Mouse (Mus musculus): ENCODE data around the gene Nemp1. TPM values are rescaled to one million over a fixed set of nuclear protein-coding genes. Genes with fewer than 3 reads are reported as not detected.

Nemp1 gene
- total RNA-seq, 2 experiments from 2014 or later: 4.2 to 4.7 TPM

DNA sequence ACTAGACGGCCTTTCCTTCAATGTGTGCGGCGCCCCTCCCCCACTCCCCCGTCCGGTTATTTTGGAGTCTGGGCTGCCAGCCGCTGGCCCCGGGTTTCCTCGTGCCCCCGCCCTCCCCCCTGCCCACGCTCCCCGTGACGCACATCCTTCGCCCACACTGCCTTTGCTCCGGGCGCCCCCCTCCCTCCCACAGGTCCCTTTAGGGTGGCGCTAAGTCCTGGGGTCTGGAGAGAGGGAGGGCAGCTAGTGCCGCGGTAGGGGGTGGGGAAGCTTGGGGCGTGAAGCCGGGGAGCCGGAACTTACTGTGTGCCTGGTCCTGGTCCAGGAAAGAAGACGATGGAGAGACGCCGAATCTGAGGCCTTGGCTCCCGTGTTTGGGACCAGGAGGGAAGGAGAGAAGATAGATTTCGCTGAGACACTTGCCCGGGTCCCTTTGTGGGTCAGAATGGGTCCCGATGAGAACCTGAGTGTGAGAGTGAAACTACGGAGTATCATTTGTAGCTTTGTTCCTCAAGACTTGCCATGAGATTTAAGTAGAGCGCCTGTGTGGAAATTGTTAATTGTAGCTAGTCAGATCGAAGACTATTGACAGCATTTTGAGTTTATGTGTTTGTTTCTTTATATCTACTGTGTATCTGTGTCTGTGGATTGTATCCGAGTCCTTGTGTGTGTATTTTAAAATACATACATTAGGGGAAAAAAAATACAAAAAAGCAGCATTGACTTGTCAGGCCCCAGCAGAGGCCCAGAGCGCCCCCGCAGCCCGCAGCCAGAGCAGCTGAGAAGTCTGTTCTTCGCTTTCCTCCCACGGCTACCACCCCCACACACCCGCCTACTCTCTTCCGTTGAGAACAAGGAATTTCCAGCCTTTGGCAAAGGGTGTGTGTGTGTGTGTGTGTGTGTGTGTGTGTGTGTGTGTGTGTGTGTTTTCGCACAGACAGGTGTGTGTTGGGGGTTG, 1.7 kb downstream of the Nemp1 start, which contains the start of gene Nab2:
TSS of gene Nab2 (minus strand) at position 476 of the 958 bp plus-strand sequence.
- intact Hi-C loops (cut with DNase I): no loop called here

DNA sequence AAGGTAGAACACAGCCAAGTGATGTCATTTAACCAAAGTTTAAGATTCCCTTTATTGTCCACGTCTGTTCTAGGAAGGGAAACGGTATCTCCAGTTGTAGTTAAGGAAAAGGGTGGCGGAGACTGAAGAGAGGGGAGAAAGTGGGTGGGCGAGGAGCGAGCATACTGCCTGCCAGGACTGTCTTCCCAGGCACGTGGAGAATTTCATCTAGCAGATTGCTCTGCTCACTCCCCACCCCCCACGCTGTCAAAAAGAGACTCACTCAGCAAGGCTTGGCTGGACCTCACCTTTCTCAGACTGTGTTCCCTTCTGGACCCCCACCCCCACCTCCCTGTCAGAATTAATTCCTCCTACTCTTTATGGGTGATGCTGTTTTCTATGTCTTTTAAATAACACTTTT, 2.5 kb downstream of the Nemp1 start:
- peak in 1 of 2 experiments; percentile 40 for DNase-seq
- intact Hi-C loops (cut with DNase I): no loop called here

More for the DNA sequence above, 1.7 kb downstream of the Nemp1 start, which contains the start of gene Nab2:
- DNase-seq: peak; percentile 81 to 82

DNA sequence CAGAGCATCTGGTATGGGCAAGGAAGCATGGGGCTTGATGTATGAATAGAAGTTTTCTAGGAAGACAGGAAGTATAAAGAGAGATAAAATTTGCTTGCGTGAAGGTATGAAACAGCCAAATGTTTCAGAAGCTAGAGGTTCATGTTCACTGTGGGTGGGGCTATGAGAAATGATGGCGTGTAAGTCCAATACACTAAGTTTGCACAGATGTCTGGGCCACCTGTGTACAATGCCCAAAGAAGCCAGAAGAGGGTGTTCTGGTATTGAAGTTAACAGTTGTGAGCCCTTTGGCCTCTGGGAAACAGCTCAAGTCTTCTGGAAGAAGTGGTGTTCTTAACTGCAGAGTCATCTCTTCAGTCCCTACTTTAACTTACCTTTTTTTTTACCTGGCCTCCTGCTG, 3.5 kb downstream of the Nemp1 start:
- intact Hi-C loops (cut with DNase I): loop anchor here (2.0 kb wide), 1 partner anchor 27 kb away; the partner anchor contains the start of gene Stat6
- no peak for DNase-seq

DNA sequence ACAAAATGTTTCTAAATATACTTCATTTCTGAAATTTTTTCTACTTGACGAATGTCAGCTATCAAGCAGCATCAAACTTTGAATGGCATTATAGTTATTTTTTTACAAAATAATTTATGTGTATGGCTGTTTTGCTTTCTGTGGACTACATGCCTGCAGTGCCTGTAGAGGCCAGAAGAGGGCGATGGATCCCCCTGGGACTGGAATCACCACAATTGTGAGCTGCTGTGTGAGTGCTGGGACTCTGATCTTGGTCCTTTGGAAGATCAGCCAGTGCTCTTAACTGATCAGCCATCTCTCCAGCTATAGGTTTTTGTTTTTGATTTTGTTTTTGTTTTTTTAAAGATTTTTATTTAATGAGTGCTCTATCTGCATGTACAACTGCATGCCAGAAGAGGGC, 4.6 kb downstream of the Nemp1 start:
- intact Hi-C loops (cut with DNase I): loop anchor here (2.0 kb wide), 1 partner anchor 28 kb away; the partner anchor contains the start of gene Stat6
- DNase-seq: no peak

DNA sequence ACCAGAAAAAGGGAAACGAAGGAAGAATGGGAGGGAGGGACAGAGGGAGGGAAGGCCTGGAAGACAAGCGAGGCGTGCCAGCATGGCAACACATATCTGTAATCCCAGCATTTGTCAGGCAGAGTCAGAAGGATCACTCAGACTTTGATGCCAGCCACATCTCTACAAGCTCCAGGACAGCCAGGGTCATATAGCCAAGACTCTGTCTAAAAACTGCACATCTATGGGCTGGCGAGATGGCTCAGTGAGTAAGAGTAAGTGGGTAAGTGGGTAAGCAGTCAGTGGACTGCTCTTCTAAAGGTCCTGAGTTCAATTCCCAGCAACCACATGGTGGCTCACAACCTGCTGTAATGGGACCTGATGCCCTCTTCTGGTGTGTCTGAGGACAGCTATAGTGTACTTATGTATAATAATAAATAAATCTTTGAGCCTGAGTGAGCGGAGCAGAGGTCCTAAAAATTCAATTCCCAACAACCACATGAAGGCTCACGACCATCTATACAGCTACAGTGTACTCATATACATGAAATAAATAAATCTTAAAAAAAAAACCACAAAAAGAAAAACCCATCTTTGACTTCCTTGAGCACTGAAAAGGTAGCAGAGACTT, 7.5 kb downstream of the Nemp1 start:
- no peak for DNase-seq
- intact Hi-C loops (cut with DNase I): no loop called here

DNA sequence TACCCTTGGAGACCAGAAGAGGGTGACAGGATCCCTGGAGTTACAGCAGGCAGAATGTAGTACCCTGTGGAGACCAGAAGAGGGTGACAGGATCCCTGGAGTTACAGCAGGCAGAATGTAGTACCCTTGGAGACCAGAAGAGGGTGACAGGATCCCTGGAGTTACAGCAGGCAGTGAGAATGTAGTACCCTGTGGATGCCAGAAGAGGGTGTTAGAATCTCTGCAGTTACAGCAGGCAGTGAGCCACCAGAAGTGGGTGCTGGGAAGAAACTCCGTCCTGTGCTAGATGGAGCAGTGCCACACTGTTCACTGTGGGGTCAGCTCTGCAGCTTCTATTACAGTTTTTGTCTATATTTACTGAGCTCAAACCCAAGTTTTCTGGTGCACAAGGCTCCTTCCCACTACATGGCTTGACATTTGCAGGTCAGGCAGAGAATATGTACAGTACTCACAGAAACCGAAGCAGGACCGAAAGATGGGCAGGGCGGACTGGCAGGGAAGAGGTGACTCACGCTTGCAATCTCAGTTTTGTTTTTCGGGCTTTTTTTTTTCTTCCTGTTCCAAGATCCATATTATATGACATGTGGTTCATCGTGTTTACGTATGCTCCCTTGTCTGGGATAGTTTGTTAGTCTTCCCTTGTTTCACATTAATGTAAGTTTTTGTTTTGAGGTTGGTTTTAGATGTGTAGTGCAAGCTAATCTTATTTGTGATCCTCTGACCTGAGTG, 8.3 kb downstream of the Nemp1 start:
- intact Hi-C loops (cut with DNase I): loop anchor here (5.0 kb wide), 2 partner anchors 62 to 103 kb away; partner anchors contain the start of gene Zbtb39
- peak; percentile 87 to 93 for DNase-seq

DNA sequence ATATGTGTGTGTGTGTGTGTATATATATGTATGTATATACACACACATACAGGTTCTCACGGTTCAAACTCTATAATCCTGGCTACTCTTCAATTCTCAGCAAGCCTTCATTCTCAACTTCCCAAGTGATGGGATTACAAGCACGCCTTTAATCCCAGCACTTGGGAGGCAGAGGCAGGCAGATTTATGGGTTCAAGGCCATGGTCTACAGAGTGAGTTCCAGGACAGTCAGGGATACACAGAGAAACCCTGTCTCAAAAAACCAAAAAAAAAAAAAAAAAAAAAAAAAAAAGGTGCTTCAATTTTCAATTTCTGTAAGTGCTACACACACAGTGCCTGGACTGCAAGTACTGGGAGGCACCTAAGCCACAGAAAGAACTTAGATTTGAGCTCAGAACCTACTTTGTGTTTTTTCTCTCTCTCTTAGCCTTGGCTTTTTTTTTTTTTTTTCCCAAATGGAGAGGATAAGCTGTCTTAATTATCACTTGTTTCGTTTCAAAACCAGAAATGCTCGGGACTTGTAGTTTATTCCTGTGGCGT, 9.2 kb downstream of the Nemp1 start:
- intact Hi-C loops (cut with DNase I): loop anchor here (5.0 kb wide), 2 partner anchors 61 to 104 kb away; partner anchors contain the start of gene Zbtb39
- no peak for DNase-seq

DNA sequence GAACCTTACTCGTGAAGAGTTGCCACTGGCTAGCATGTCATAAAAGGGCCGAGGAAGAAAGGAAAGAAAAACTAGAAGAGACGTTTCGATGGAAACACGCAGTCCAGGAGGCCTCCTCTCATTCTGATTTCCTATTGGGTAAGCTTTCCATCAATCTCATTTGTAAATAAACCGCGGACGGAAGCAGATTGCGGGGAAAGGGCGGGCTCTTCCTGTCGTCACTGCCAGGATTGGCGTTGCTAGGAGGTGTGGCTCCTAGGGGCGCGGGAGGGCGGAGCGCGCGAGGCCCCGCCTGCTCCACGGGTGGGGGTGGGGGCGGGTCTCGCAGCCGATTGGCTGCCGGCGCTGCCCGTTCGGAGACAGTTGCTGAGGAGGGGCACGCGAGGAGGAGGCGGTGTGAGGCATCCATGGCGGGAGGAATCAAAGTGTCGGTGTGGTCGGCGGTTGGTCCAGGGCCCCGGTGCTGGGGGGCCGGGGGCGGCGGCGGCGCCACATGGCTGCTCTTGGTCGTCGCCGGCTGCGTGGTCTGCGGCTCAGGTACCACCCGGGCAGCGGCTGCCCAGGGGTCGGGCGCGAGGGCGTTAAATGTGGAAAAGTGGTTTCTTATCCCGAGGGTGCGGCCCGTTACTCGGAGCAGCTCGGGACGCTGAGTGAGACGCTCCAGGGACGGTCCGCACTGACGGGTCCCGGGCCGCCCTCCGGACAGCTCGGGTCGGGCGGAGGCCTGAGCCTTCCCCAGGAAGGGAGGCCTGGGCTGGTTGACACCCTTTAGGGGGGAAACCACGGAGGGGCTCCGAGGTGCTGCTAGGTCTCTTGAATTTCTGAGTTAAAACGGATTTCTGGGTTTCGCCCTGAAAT, 10.2 kb downstream of the Nemp1 start:
- peak; percentile 92 to 94 for DNase-seq
- intact Hi-C loops (cut with DNase I): loop anchor here (5.0 kb wide), 2 partner anchors 60 to 105 kb away; partner anchors contain the start of gene Zbtb39

DNA sequence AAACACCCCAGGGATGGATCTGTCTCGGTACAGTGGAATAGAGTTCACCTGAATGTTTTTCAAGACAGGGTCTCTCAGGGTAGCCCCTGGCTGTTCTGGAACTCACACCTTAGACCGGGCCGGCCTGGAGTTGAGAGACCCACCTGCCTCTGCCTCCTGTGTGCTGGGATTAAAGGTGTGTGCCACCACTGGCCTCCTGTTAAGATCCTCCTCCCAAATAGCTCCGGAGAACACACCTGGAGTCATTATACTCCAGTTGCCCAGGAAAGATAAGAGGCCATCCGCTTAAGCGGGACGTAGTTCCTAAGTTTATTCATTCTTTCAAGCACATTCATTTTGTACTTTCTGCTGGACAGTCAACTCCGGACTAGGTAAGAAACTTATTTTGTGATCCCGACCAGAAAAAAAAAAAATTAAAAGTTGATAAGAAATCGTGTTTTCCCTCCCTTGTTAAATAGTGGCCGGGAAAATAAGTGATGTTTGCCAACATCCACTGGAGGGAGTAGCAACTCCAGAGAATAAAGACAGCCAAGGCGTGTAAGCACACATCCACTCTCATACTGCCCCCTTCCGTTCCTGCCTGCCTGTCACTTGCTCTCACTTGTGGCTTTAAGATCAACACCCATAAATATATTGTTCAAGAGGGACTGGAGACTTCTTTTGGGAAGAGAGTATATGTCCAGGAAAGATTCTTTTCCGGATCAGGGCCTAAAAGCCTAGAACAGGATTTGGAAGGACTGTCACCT, 11.1 kb downstream of the Nemp1 start:
- peak; percentile 61 to 70 for DNase-seq
- intact Hi-C loops (cut with DNase I): loop anchor here (5.0 kb wide), 2 partner anchors 60 to 105 kb away; partner anchors contain the start of gene Zbtb39

DNA sequence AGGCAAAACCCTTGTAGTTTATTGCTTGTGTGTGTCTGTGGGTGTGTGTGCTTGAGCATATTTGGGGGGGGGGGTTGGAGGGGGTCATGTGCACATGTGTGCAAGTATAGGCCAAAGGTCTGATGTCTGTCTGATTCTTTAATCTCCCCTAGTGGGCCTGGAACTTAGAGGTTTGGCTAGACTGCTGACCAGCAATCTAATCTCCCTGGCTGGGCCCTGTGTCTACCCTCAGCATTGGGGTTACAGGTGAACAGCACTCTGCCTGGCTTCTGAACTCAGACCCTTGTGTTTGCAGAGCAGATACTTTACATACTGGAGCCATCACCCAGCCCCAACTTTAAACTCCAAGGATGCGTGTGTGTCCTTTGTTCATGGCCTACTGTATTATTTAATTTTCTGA, 12.5 kb downstream of the Nemp1 start:
- no peak for DNase-seq
- intact Hi-C loops (cut with DNase I): loop anchor here (5.0 kb wide), 2 partner anchors 58 to 107 kb away; partner anchors contain the start of gene Zbtb39

DNA sequence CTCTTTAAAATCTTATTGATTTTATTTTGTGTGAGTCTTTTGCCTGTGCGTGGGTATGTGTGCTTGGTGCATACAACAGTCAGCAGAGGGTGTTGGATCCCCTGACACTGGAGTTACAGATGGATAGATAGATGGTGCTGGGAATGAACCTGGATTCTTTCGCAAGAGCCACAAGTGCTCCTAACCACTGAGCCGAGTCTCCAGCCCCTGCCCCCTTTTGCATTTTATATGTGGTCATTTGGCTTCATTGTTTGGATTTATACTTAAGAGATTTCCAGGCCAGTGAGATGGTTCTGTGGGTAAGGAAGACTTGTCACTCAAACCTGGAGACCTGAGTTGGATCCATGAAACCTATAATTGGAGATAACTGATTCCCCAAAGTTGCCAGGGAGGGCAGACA, 13.2 kb downstream of the Nemp1 start:
- intact Hi-C loops (cut with DNase I): loop anchor here (5.0 kb wide), 2 partner anchors 57 to 108 kb away; partner anchors contain the start of gene Zbtb39
- DNase-seq: no peak

DNA sequence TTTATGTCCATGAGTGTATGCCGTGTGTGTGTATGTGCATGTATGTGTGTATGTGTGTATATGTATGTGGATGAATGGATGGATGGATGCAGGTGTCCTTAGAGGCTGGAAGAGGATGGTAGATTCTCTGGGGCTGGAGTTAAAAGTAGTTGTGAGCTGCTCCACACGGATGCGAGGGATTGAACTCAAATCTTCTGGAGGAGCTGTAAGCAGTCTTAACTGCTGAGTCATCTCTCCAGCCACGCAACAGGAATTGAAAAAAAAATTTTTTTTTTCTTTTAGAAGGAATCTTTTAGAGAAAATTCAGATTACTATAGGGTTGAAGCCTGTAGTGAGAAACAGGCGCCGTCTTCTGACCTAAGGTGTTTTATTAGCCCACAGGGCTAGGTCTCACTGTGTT, 16.2 kb downstream of the Nemp1 start:
- intact Hi-C loops (cut with DNase I): no loop called here

DNA sequence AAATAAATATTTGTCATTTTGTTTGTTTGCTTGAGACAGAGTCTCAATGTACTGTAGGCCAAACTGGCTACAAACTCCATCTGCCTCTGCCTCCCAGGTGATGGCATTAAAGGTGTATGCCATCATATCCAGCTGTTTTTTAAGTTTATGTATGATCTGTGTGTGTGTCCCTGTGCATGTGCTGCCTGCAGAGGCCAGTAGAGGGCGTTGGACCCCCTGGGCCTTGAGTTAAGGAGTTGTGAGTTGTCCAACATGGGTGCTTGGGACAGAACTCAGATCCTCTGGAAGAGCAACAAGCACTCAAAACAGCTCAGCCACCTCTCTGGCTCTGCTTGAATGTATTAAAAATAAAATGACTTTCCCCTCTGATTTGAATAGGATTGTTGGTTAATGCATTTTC, 24.4 kb downstream of the Nemp1 start:
- intact Hi-C loops (cut with DNase I): loop anchor here (5.0 kb wide), 1 partner anchor 316 kb away; the partner anchor contains the start of gene Hsd17b6
- no peak for DNase-seq

More for the DNA sequence above, 16.2 kb downstream of the Nemp1 start:
- DNase-seq: no peak

DNA sequence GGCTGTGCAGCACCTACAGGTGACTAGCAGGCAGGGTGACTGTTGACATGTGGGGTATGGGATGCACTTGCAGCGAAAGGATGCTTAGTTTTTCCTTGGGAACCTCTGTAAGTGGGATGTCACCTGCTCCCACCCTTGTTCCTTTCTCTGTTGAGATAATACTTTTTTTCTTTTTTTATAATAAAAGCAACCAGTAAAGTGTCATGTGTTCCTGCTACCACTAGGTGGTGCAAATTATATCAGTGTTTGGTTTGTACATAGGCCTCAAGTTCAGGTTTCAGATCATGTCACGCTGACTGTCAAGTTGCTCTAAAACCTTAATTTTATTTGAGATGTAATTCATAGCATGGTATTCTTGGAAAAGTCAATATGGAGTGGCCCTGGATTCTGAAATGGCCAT, 27.9 kb downstream of the Nemp1 start:
- no peak for DNase-seq

DNA sequence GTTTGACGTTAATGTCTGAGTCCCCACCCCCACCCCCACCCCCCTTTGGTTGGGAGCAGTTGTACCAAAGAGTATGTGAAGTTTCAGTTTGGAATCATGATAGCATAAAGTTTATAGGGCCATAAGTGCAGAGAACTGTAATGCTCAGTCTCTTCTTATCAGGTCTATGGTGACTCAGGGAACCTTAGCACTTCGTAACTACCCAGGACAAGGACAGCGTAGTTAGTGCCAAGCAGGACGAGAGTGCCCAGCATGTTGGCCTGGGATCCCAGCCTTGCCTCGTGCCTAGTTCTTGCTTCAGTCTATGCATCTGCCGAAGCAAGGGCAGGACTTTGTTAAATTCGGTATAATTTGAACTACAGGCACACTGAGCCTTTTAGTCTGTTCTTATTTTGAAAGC, 29.1 kb downstream of the Nemp1 start:
- DNase-seq: no peak
- intact Hi-C loops (cut with DNase I): loop anchor here (2.0 kb wide), 2 partner anchors 41 to 241 kb away; no protein-coding TSS in a partner anchor

More for the DNA sequence above, 27.9 kb downstream of the Nemp1 start:
- intact Hi-C loops (cut with DNase I): loop anchor here (2.0 to 5.0 kb wide), 3 partner anchors 42 to 313 kb away; partner anchors contain the start of gene Hsd17b6

DNA sequence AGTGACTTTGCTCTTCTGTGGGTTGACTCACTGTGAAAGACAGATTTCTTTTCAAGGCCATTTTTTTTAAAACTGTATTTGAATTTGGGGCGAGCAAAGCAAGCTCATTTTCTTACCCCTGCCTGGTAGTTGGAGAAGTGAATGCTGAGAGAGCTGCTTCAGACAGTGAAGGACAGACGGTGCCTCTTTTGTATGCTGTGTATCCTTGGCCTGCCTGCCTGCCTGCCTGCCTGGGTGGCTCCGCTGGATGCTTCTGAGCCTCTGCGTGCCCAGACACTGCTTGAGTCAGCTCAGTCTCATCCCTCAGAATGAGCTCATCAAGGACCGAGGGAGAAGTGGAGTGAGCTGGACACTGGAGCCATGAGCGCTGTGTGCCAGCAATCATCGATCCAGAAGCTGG, 32.3 kb downstream of the Nemp1 start:
- intact Hi-C loops (cut with DNase I): no loop called here
- no peak for DNase-seq

DNA sequence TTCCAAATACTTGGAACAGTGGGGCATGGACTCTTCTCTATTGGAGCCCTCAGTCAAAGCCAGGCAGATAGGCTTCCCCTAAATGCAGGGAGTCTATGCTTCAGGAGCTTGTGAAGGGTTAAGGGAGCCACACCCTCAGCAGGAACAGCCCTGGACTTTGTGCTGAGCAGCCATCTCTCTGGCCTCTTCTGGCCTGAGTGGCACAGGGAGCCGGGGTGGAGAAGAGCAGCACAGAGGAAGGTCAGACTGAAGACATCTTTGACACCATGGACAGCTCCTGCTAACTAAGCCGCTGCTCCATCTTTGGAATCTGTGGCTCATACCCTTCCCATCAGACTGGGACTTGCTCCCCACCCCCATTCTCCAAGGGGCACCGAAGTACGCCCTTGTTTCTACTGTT, 36.6 kb downstream of the Nemp1 start:
- no peak for DNase-seq
- intact Hi-C loops (cut with DNase I): no loop called here

DNA sequence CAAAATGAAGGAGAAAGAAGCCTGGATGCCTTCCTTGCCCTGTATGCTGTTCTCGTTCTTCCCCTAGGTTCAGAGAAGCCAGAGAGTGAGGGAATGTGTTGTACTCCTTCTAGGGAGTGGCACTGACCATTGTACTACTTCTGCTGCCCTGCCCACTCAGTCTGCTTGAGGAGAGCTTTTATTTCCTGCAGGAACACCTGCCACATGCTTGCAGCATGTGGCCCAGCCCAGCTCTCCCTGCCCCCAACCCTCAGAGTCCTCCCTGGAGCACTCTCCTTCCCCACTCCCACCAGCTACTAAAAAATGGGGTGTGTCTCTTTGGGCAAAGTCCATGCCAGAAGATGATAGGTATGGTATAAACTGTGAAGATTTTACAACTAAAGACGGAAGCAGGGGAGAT, 37.6 kb downstream of the Nemp1 start:
- intact Hi-C loops (cut with DNase I): no loop called here
- no peak for DNase-seq

Measured in heart, postnatal 14 days (tissue).